Mouse (Mus musculus): ENCODE results near the gene Tmprss11c. TPM values are rescaled to one million over a fixed set of nuclear protein-coding genes. Genes with fewer than 3 reads are reported as not detected.

Gene Tmprss11c
- polyA plus RNA-seq, 1 experiment: not detected

DNA sequence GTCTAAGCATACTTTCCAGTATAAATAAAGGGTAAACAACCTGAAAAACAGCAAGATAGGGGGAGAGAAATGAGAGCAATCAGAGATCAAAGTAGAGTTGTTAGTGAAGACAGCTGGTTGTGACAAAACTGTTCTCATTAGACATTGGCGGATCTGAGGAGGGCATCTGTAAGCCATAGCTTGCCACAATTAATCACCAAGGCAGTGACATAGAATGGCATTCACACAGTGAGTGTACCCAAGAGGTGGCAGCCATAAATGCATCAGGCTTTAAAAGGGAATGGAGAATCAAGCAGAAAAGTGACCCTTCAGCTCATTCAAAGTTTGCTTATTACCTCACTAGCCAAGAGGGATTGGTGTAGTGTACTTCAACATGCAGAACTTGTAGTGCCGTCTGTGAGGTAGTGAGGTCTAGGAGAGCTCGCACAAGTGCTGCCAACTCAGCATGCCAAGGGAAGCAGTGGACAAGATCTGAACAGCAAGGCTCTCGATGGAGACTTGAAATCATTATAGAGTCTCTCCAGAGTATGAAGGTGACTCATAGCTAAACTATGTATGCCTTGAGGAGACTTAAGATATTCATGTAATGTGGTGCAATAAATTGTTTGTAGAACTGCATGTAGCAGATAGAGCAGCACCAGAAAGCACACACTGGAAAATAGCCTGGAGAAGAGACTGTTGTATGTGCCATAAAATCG lies 61.8 kb downstream of the Tmprss11c start:
- Histone ChIP-seq H3K27me3 (ENCODE audit: control insufficient read depth, insufficient read depth, low read length) (no peaks in the 10 kb centered on the region), H3K36me3 (ENCODE audit: control insufficient read depth, insufficient read depth, low read length) (no peaks in the 10 kb centered on the region), H3K4me3 (ENCODE audit: low read depth, low read length) (no peak overlapping the region), H3K27ac (ENCODE audit: insufficient read depth, low read depth, low read length) (no peak overlapping the region), H3K4me1 (ENCODE audit: control insufficient read depth, insufficient read depth, insufficient read length, low read length) (no peaks in the 10 kb centered on the region)
- WGBS: 70% methylated on average over 5 of the region's 5 CpGs
- no peak for TF ChIP-seq CTCF (IDR thresholded peaks at IDR 0.05; ENCODE audit: extremely low read depth, insufficient read length, insufficient replicate concordance, low read depth, low read length)
- no peak for TF ChIP-seq POLR2A (IDR thresholded peaks at IDR 0.05; ENCODE audit: low read depth, low read length)

DNA sequence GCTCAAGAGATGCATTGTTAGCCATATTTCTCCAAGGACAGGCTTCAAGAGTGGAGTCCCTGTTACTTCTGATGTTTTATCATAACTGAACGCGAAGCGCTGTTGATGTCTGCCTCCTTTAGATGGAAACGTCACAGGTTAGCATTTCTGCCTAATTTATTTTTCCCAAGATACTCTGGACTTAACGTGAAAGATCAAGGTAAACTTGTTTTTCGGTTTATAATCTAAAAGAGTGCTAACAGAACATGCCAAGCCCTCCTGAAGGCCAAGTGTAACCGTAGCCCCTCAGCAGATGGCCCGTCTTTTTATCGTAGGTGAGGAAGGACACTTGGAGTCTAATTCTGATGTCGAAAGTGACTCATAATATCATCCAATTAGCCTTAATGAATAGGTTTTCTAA lies 91.3 kb downstream of the Tmprss11c start, which contains the start of gene Gnrhr:
TSS of gene Gnrhr (minus strand) at position 101 of the 400 bp plus-strand sequence.
- Histone ChIP-seq H3K4me3 (ENCODE audit: low read depth, low read length) (no peak within 1 kb of the TSS), H3K27ac (ENCODE audit: insufficient read depth, low read depth, low read length) (no peak within 1 kb of the TSS), H3K4me1 (ENCODE audit: control insufficient read depth, insufficient read depth, insufficient read length, low read length) (no peaks in the 10 kb centered on the region), H3K27me3 (ENCODE audit: control insufficient read depth, insufficient read depth, low read length) (no peaks in the 10 kb centered on the region; the same call in 1 of the 2 replicates), H3K36me3 (ENCODE audit: control insufficient read depth, insufficient read depth, low read length) (no peaks in the 10 kb centered on the region)
- WGBS: 89% methylated on average over 10 of the region's 10 CpGs
- TF ChIP-seq POLR2A (IDR thresholded peaks at IDR 0.05; ENCODE audit: low read depth, low read length) (no peak), CTCF (IDR thresholded peaks at IDR 0.05; ENCODE audit: extremely low read depth, insufficient read length, insufficient replicate concordance, low read depth, low read length) (no peak)

- no peak for TF ChIP-seq POLR2A (IDR thresholded peaks at IDR 0.05; ENCODE audit: low read depth, low read length)
- no peak for TF ChIP-seq CTCF (IDR thresholded peaks at IDR 0.05; ENCODE audit: extremely low read depth, insufficient read length, insufficient replicate concordance, low read depth, low read length)
- WGBS: 9% methylated on average over 4 of the region's 4 CpGs
- no peaks in the 10 kb centered on the region for H3K27me3 ChIP-seq (ENCODE audit: control insufficient read depth, insufficient read depth, low read length)
- H3K4me3 ChIP-seq (ENCODE audit: low read depth, low read length): no peak overlapping the region
- H3K36me3 ChIP-seq (ENCODE audit: control insufficient read depth, insufficient read depth, low read length): no peaks in the 10 kb centered on the region
- no peak overlapping the region for H3K27ac ChIP-seq (ENCODE audit: insufficient read depth, low read depth, low read length)
- no peaks in the 10 kb centered on the region for H3K4me1 ChIP-seq (ENCODE audit: control insufficient read depth, insufficient read depth, insufficient read length, low read length)
Observed at GRCm38 (mm10) chr5:86191356-86191755, 97.8 kb downstream of the Tmprss11c start.

GRCm38 (mm10) chr5:86190770-86191169 lies 98.3 kb downstream of the Tmprss11c start:
- TF ChIP-seq CTCF (IDR thresholded peaks at IDR 0.05; ENCODE audit: extremely low read depth, insufficient read length, insufficient replicate concordance, low read depth, low read length): peak; percentile 36; the same call in 1 of the 2 replicates
- no peak for TF ChIP-seq POLR2A (IDR thresholded peaks at IDR 0.05; ENCODE audit: low read depth, low read length)
- H3K36me3 ChIP-seq (ENCODE audit: control insufficient read depth, insufficient read depth, low read length): no peaks in the 10 kb centered on the region
- 24% methylated on average over 5 of the region's 5 CpGs for WGBS

DNA sequence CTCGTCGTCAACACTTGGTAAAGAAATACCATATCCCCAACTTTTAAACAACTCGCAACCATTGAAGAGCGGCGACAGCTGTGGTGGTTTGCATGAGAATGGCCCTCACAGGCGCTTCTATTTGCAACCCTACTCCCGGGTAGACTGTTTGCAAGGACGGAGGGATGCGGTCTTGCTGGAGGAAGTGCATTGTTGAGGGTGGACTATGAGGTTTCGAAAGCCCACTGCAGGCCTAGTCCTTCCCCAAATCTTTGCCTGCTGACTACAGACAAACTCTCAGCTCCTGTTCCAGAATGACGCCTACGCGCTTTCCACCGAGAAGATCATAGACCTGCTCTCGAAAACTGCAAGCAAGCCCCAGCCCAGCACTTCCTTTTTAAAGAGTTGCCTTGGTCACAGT lies 98.8 kb downstream of the Tmprss11c start:
- H3K36me3 ChIP-seq (ENCODE audit: control insufficient read depth, insufficient read depth, low read length): no peaks in the 10 kb centered on the region
- no peaks in the 10 kb centered on the region for H3K27me3 ChIP-seq (ENCODE audit: control insufficient read depth, insufficient read depth, low read length)
- H3K27ac ChIP-seq (ENCODE audit: insufficient read depth, low read depth, low read length): no peak overlapping the region
- H3K4me1 ChIP-seq (ENCODE audit: control insufficient read depth, insufficient read depth, insufficient read length, low read length): no peaks in the 10 kb centered on the region
- no peak overlapping the region for H3K4me3 ChIP-seq (ENCODE audit: low read depth, low read length)
- no peak for TF ChIP-seq CTCF (IDR thresholded peaks at IDR 0.05; ENCODE audit: extremely low read depth, insufficient read length, insufficient replicate concordance, low read depth, low read length)
- no peak for TF ChIP-seq POLR2A (IDR thresholded peaks at IDR 0.05; ENCODE audit: low read depth, low read length)
- WGBS: 62% methylated on average over 15 of the region's 15 CpGs

More at GRCm38 (mm10) chr5:86190770-86191169, 98.3 kb downstream of the Tmprss11c start:
- H3K4me3 ChIP-seq (ENCODE audit: low read depth, low read length): no peak overlapping the region
- no peak overlapping the region for H3K27ac ChIP-seq (ENCODE audit: insufficient read depth, low read depth, low read length)
- no peaks in the 10 kb centered on the region for H3K4me1 ChIP-seq (ENCODE audit: control insufficient read depth, insufficient read depth, insufficient read length, low read length)
- H3K27me3 ChIP-seq (ENCODE audit: control insufficient read depth, insufficient read depth, low read length): no peaks in the 10 kb centered on the region

- H3K4me3 ChIP-seq (ENCODE audit: low read depth, low read length): no peak overlapping the region
- no peaks in the 10 kb centered on the region for H3K4me1 ChIP-seq (ENCODE audit: control insufficient read depth, insufficient read depth, insufficient read length, low read length)
- no peak for TF ChIP-seq POLR2A (IDR thresholded peaks at IDR 0.05; ENCODE audit: low read depth, low read length)
- no peak for TF ChIP-seq CTCF (IDR thresholded peaks at IDR 0.05; ENCODE audit: extremely low read depth, insufficient read length, insufficient replicate concordance, low read depth, low read length)
- whole genome bisulfite sequencing: 41% methylated on average over 6 of the region's 6 CpGs
- no peaks in the 10 kb centered on the region for H3K27me3 ChIP-seq (ENCODE audit: control insufficient read depth, insufficient read depth, low read length)
- H3K27ac ChIP-seq (ENCODE audit: insufficient read depth, low read depth, low read length): no peak overlapping the region
- no peaks in the 10 kb centered on the region for H3K36me3 ChIP-seq (ENCODE audit: control insufficient read depth, insufficient read depth, low read length)
Observed at GRCm38 (mm10) chr5:86187441-86187840, 101.7 kb downstream of the Tmprss11c start.

Other genes with a start within 250 kb of the Tmprss11c start
- 1.6 and 2.3 TPM in 2 replicates for gene Cenpc1, start 223.7 kb downstream of the Tmprss11c start, polyA plus RNA-seq (2012; rRNA removed)
- 0.15 and 0.25 TPM in 2 replicates for gene Stap1, start 217.6 kb downstream of the Tmprss11c start, polyA plus RNA-seq (2012; rRNA removed)
- 0.19 and 0.56 TPM in 2 replicates for gene Uba6, start 116.5 kb downstream of the Tmprss11c start, polyA plus RNA-seq (2012; rRNA removed)
- gene Gnrhr, start 91.4 kb downstream of the Tmprss11c start, polyA plus RNA-seq (2012; rRNA removed): not detected in 2 replicates
- not detected in 2 replicates for gene Tmprss11d, start 84.1 kb upstream of the Tmprss11c start, polyA plus RNA-seq (2012; rRNA removed)
- not detected in 2 replicates for gene Tmprss11a, start 179.7 kb upstream of the Tmprss11c start, polyA plus RNA-seq (2012; rRNA removed)
- gene Tmprss11g, start 229.3 kb upstream of the Tmprss11c start, polyA plus RNA-seq (2012; rRNA removed): not detected in 2 replicates